Mouse (Mus musculus): Measurements from ENCODE around the gene Pepd. TPM values are rescaled to one million over a fixed set of nuclear protein-coding genes. Genes with fewer than 3 reads are reported as not detected.
A peak's percentile ranks its signal among the peaks of the same experiment; 100 is the strongest.
"Not testable (repeated sequence)": the region's sequence is repeated elsewhere in the genome, so short reads cannot be mapped to it uniquely, and the experiment has no call there.

Pepd gene
- polyA plus RNA-seq, 1 experiment from 2014 or later: 46.9 TPM

- no peak overlapping the region for H3K4me3 ChIP-seq
- no peak overlapping the region for H3K4me2 ChIP-seq
- H3K9ac ChIP-seq: no peak overlapping the region
- peaks cover 5% of the 10 kb centered on the region; the same call in 1 of the 2 replicates for H3K4me1 ChIP-seq (replicated peaks)
- H3K27me3 ChIP-seq (replicated peaks): no peaks in the 10 kb centered on the region
- ATAC-seq (ENCODE audit: insufficient number of reproducible peaks, low FRiP score): no peak
- H3K36me3 ChIP-seq: peaks cover 6% of the 10 kb centered on the region; the same call in 1 of the 2 replicates
- no peaks in the 10 kb centered on the region for H3K9me3 ChIP-seq (replicated peaks)
- 90% methylated on average over 8 of the region's 8 CpGs for WGBS
- H3K27ac ChIP-seq (ENCODE audit: poor library complexity, severe bottlenecking): no peak overlapping the region
Observed at GRCm38 (mm10) chr7:34957138-34957537, 45.0 kb downstream of the Pepd start.

- 79% methylated on average over 11 of the region's 11 CpGs for WGBS
- no peaks in the 10 kb centered on the region; the same call in 1 of the 2 replicates for H3K9me3 ChIP-seq (replicated peaks)
- no peak overlapping the region for H3K27ac ChIP-seq (ENCODE audit: poor library complexity, severe bottlenecking)
- no peak for ATAC-seq (ENCODE audit: insufficient number of reproducible peaks, low FRiP score)
- no peaks in the 10 kb centered on the region for H3K27me3 ChIP-seq (replicated peaks)
- H3K9ac ChIP-seq: no peak overlapping the region
- H3K4me3 ChIP-seq: no peak overlapping the region
- no peak overlapping the region for H3K4me2 ChIP-seq
- peaks cover 1% of the 10 kb centered on the region for H3K36me3 ChIP-seq
- H3K4me1 ChIP-seq (replicated peaks): peaks cover under 1% of the 10 kb centered on the region; the same call in 1 of the 2 replicates
Observed at GRCm38 (mm10) chr7:34963889-34964645, 51.9 kb downstream of the Pepd start.

GRCm38 (mm10) chr7:34967362-34967761 lies 55.2 kb downstream of the Pepd start:
- no peak overlapping the region for H3K9ac ChIP-seq
- no peak overlapping the region for H3K4me2 ChIP-seq
- H3K27me3 ChIP-seq (replicated peaks): no peaks in the 10 kb centered on the region
- H3K4me1 ChIP-seq (replicated peaks): no peaks in the 10 kb centered on the region
- H3K27ac ChIP-seq (ENCODE audit: poor library complexity, severe bottlenecking): no peak overlapping the region
- H3K4me3 ChIP-seq: no peak overlapping the region
- H3K36me3 ChIP-seq: peaks cover 22% of the 10 kb centered on the region
- no peak for ATAC-seq (ENCODE audit: insufficient number of reproducible peaks, low FRiP score)
- 71% methylated on average over 3 of the region's 3 CpGs for WGBS
- H3K9me3 ChIP-seq (replicated peaks): no peaks in the 10 kb centered on the region; the same call in 1 of the 2 replicates

- Histone ChIP-seq H3K27ac (ENCODE audit: poor library complexity, severe bottlenecking) (no peak overlapping the region), H3K36me3 (peaks cover 22% of the 10 kb centered on the region), H3K4me2 (no peak overlapping the region), H3K9ac (no peak overlapping the region), H3K4me1 (replicated peaks) (peaks cover 14% of the 10 kb centered on the region), H3K9me3 (replicated peaks) (no peaks in the 10 kb centered on the region; the same call in 1 of the 2 replicates), H3K4me3 (no peak overlapping the region), H3K27me3 (replicated peaks) (no peaks in the 10 kb centered on the region)
- 67% methylated on average over 3 of the region's 3 CpGs for WGBS
- ATAC-seq (ENCODE audit: insufficient number of reproducible peaks, low FRiP score): peak; percentile 79
Observed at GRCm38 (mm10) chr7:34968749-34969433, 56.7 kb downstream of the Pepd start.

GRCm38 (mm10) chr7:34971826-34972225 lies 59.6 kb downstream of the Pepd start:
- H3K27me3 ChIP-seq (replicated peaks): no peaks in the 10 kb centered on the region
- H3K4me3 ChIP-seq: no peak overlapping the region
- peaks cover 22% of the 10 kb centered on the region for H3K36me3 ChIP-seq
- H3K27ac ChIP-seq (ENCODE audit: poor library complexity, severe bottlenecking): no peak overlapping the region
- H3K4me2 ChIP-seq: no peak overlapping the region
- peaks cover 15% of the 10 kb centered on the region for H3K4me1 ChIP-seq (replicated peaks)
- ATAC-seq (ENCODE audit: insufficient number of reproducible peaks, low FRiP score): no peak
- H3K9ac ChIP-seq: no peak overlapping the region
- WGBS: 85% methylated on average over 10 of the region's 10 CpGs
- H3K9me3 ChIP-seq (replicated peaks): no peaks in the 10 kb centered on the region; the same call in 1 of the 2 replicates

- 0 out of 2 replicates have a peak, but pooled peaks have one; percentile 54 for ATAC-seq (ENCODE audit: insufficient number of reproducible peaks, low FRiP score)
Observed at GRCm38 (mm10) chr7:34972990-34973440, 60.8 kb downstream of the Pepd start.

GRCm38 (mm10) chr7:34973877-34974276 lies 61.7 kb downstream of the Pepd start:
- peaks cover 22% of the 10 kb centered on the region for H3K36me3 ChIP-seq
- ATAC-seq (ENCODE audit: insufficient number of reproducible peaks, low FRiP score): no peak

More at GRCm38 (mm10) chr7:34972990-34973440, 60.8 kb downstream of the Pepd start:
- 37% methylated on average over 4 of the region's 4 CpGs for WGBS
- 0 out of 2 replicates have a peak overlapping the region, but pooled peaks have one; percentile 25 for H3K9ac ChIP-seq
- no peaks in the 10 kb centered on the region for H3K27me3 ChIP-seq (replicated peaks)
- no peaks in the 10 kb centered on the region; the same call in 1 of the 2 replicates for H3K9me3 ChIP-seq (replicated peaks)
- no peak overlapping the region for H3K4me2 ChIP-seq
- peaks cover 19% of the 10 kb centered on the region for H3K4me1 ChIP-seq (replicated peaks)
- no peak overlapping the region for H3K4me3 ChIP-seq
- peaks cover 22% of the 10 kb centered on the region for H3K36me3 ChIP-seq
- H3K27ac ChIP-seq (ENCODE audit: poor library complexity, severe bottlenecking): peak overlapping the region; percentile 52; the same call in 1 of the 2 replicates

GRCm38 (mm10) chr7:34975913-34976312 lies 63.7 kb downstream of the Pepd start:
- H3K27ac ChIP-seq (ENCODE audit: poor library complexity, severe bottlenecking): no peak overlapping the region
- no peak for ATAC-seq (ENCODE audit: insufficient number of reproducible peaks, low FRiP score)
- no peak overlapping the region for H3K4me3 ChIP-seq
- no peaks in the 10 kb centered on the region for H3K27me3 ChIP-seq (replicated peaks)
- H3K9me3 ChIP-seq (replicated peaks): no peaks in the 10 kb centered on the region
- peaks cover 27% of the 10 kb centered on the region for H3K4me1 ChIP-seq (replicated peaks)
- H3K9ac ChIP-seq: no peak overlapping the region
- H3K4me2 ChIP-seq: no peak overlapping the region
- peaks cover 2% of the 10 kb centered on the region for H3K36me3 ChIP-seq
- 88% methylated on average over 12 of the region's 12 CpGs for WGBS

More at GRCm38 (mm10) chr7:34973877-34974276, 61.7 kb downstream of the Pepd start:
- H3K27ac ChIP-seq (ENCODE audit: poor library complexity, severe bottlenecking): no peak overlapping the region
- H3K4me1 ChIP-seq (replicated peaks): peaks cover 27% of the 10 kb centered on the region
- H3K9me3 ChIP-seq (replicated peaks): no peaks in the 10 kb centered on the region; the same call in 1 of the 2 replicates
- WGBS: 89% methylated on average over 2 of the region's 3 CpGs
- H3K9ac ChIP-seq: no peak overlapping the region
- H3K4me3 ChIP-seq: no peak overlapping the region
- H3K4me2 ChIP-seq: no peak overlapping the region
- H3K27me3 ChIP-seq (replicated peaks): no peaks in the 10 kb centered on the region

- Histone ChIP-seq H3K36me3 (no peaks in the 10 kb centered on the region), H3K4me1 (replicated peaks) (peaks cover 27% of the 10 kb centered on the region)
- no peak for ATAC-seq (ENCODE audit: insufficient number of reproducible peaks, low FRiP score)
Observed at GRCm38 (mm10) chr7:34977403-34977802, 65.2 kb downstream of the Pepd start.

GRCm38 (mm10) chr7:34981803-34982202 lies 69.6 kb downstream of the Pepd start:
- Histone ChIP-seq H3K4me1 (replicated peaks) (peaks cover 34% of the 10 kb centered on the region), H3K36me3 (no peaks in the 10 kb centered on the region), H3K27me3 (replicated peaks) (no peaks in the 10 kb centered on the region), H3K4me2 (no peak overlapping the region), H3K9ac (no peak overlapping the region), H3K4me3 (no peak overlapping the region), H3K9me3 (replicated peaks) (no peaks in the 10 kb centered on the region), H3K27ac (ENCODE audit: poor library complexity, severe bottlenecking) (no peak overlapping the region)
- ATAC-seq (ENCODE audit: insufficient number of reproducible peaks, low FRiP score): peak; percentile 73
- WGBS: 87% methylated on average over 10 of the region's 10 CpGs

More at GRCm38 (mm10) chr7:34977403-34977802, 65.2 kb downstream of the Pepd start:
- H3K27ac ChIP-seq (ENCODE audit: poor library complexity, severe bottlenecking): no peak overlapping the region
- WGBS: 88% methylated on average over 4 of the region's 4 CpGs
- no peak overlapping the region for H3K4me2 ChIP-seq
- no peak overlapping the region for H3K9ac ChIP-seq
- H3K4me3 ChIP-seq: no peak overlapping the region
- no peaks in the 10 kb centered on the region for H3K9me3 ChIP-seq (replicated peaks)
- no peaks in the 10 kb centered on the region for H3K27me3 ChIP-seq (replicated peaks)

- WGBS: 89% methylated on average over 2 of the region's 2 CpGs
- H3K36me3 ChIP-seq; ATAC-seq (ENCODE audit: insufficient number of reproducible peaks, low FRiP score); H3K4me3 ChIP-seq; H3K9me3 ChIP-seq (replicated peaks); H3K27ac ChIP-seq (ENCODE audit: poor library complexity, severe bottlenecking); H3K27me3 ChIP-seq (replicated peaks); H3K4me2 ChIP-seq; H3K9ac ChIP-seq: not testable (repeated sequence)
- H3K4me1 ChIP-seq (replicated peaks): peaks cover 39% of the 10 kb centered on the region
Observed at GRCm38 (mm10) chr7:34982372-34982771, 70.2 kb downstream of the Pepd start.
